8 mouse cellular contexts compared by ENCODE assay signal in genomic region chr7:35025409-35026275, GRCm38 (mm10). TPM values are rescaled to one million over a fixed set of nuclear protein-coding genes. Genes with fewer than 3 reads are reported as not detected.
DNase-seq lines count a peak whose midpoint lies in the region; ATAC-seq and TF ChIP-seq lines count a peak whose summit lies in the region.

No protein-coding gene starts in this region.

- DNase-seq in CD8-positive naive resting alpha-beta T cell, adult 2 months (ENCODE audit: low read depth in 2 of 2, low spot score in 2 of 2), result peak; percentile 48 to 58
- peak; percentile 82 for DNase-seq in brain, adult 2 months (ENCODE audit: low read depth, low spot score)
- peak; percentile 87 for DNase-seq in kidney, postnatal 4 days
- DNase-seq in neural tube, embryonic 11.5 days (ENCODE audit: low spot score), result peak; percentile 80

- peak; percentile 74 for ATAC-seq in erythroid progenitor cell, adult 5-6 weeks (replicated peaks; ENCODE audit: low FRiP score, poor library complexity, severe bottlenecking)
- peak; percentile 32; the same call in 1 of the 2 replicates for ATAC-seq in heart, embryonic 15.5 days (replicated peaks; ENCODE audit: insufficient number of reproducible peaks, insufficient read depth, low FRiP score, low read depth)
- ATAC-seq in liver, embryonic 15.5 days (ENCODE audit: insufficient read depth), result peak; percentile 32
- peak; percentile 41 for ATAC-seq in neural tube, embryonic 11.5 days (ENCODE audit: insufficient read depth, low FRiP score, low TSS enrichment)

- no peak overlapping the region for H3K9ac ChIP-seq in heart, embryonic 15.5 days
- H3K9ac ChIP-seq in liver, embryonic 15.5 days, result no peak overlapping the region
- H3K9ac ChIP-seq in neural tube, embryonic 11.5 days (ENCODE audit: low read length), result no peak overlapping the region

- TF ChIP-seq POLR2A in testis, adult 2 months (IDR thresholded peaks at IDR 0.05; ENCODE audit: control insufficient read depth, low read depth, low read length), result no peak

- H3K27me3 ChIP-seq in heart, embryonic 15.5 days, result no peaks in the 10 kb centered on the region
- H3K27me3 ChIP-seq in liver, embryonic 15.5 days, result no peaks in the 10 kb centered on the region
- no peaks in the 10 kb centered on the region for H3K27me3 ChIP-seq in neural tube, embryonic 11.5 days (ENCODE audit: control insufficient read depth, insufficient read depth, low read length)
- no peaks in the 10 kb centered on the region for H3K27me3 ChIP-seq in testis, adult 2 months (ENCODE audit: control insufficient read depth, insufficient read depth, low read length)

- H3K4me3 ChIP-seq in heart, embryonic 15.5 days, result no peak overlapping the region
- no peak overlapping the region for H3K4me3 ChIP-seq in liver, embryonic 15.5 days (replicated peaks)
- H3K4me3 ChIP-seq in neural tube, embryonic 11.5 days (ENCODE audit: low read depth, low read length), result no peak overlapping the region
- H3K4me3 ChIP-seq in testis, adult 2 months (ENCODE audit: control insufficient read depth, low read depth, low read length), result no peak overlapping the region

- no peak overlapping the region for H3K4me2 ChIP-seq in heart, embryonic 15.5 days
- no peak overlapping the region for H3K4me2 ChIP-seq in liver, embryonic 15.5 days
- H3K4me2 ChIP-seq in neural tube, embryonic 11.5 days (ENCODE audit: low read depth), result no peak overlapping the region

- no peaks in the 10 kb centered on the region for H3K9me3 ChIP-seq in heart, embryonic 15.5 days (replicated peaks)
- H3K9me3 ChIP-seq in liver, embryonic 15.5 days (replicated peaks), result no peaks in the 10 kb centered on the region
- H3K9me3 ChIP-seq in neural tube, embryonic 11.5 days (ENCODE audit: control insufficient read depth, low read length), result no peaks in the 10 kb centered on the region

- peak; percentile 84; the same call in 1 of the 2 replicates for TF ChIP-seq CTCF in testis, adult 2 months (IDR thresholded peaks at IDR 0.05; ENCODE audit: control insufficient read depth, insufficient read depth, insufficient replicate concordance, low read depth, low read length)

- peaks cover 9% of the 10 kb centered on the region; the same call in 1 of the 2 replicates for H3K4me1 ChIP-seq in heart, embryonic 15.5 days (replicated peaks)
- peaks cover 19% of the 10 kb centered on the region for H3K4me1 ChIP-seq in liver, embryonic 15.5 days (replicated peaks)
- H3K4me1 ChIP-seq in neural tube, embryonic 11.5 days (ENCODE audit: control insufficient read depth, insufficient read depth, low read length), result no peaks in the 10 kb centered on the region
- H3K4me1 ChIP-seq in testis, adult 2 months (ENCODE audit: control insufficient read depth, insufficient read depth, low read length), result no peaks in the 10 kb centered on the region; the same call in 1 of the 2 replicates

- no peaks in the 10 kb centered on the region for H3K36me3 ChIP-seq in heart, embryonic 15.5 days
- H3K36me3 ChIP-seq in liver, embryonic 15.5 days (replicated peaks), result no peaks in the 10 kb centered on the region
- no peaks in the 10 kb centered on the region for H3K36me3 ChIP-seq in neural tube, embryonic 11.5 days (ENCODE audit: control insufficient read depth, insufficient read depth, low read length)
- H3K36me3 ChIP-seq in testis, adult 2 months (ENCODE audit: control insufficient read depth, insufficient read depth, low read length), result no peaks in the 10 kb centered on the region

- H3K27ac ChIP-seq in heart, embryonic 15.5 days, result no peak overlapping the region
- H3K27ac ChIP-seq in liver, embryonic 15.5 days (replicated peaks), result no peak overlapping the region
- H3K27ac ChIP-seq in neural tube, embryonic 11.5 days (ENCODE audit: low read depth, low read length), result no peak overlapping the region
- no peak overlapping the region for H3K27ac ChIP-seq in testis, adult 2 months (ENCODE audit: control insufficient read depth, insufficient read depth, low read depth, low read length)

- WGBS in heart, embryonic 15.5 days, result 37% methylated on average over 5 of the region's 5 CpGs
- 42% methylated on average over 5 of the region's 5 CpGs for WGBS in liver, embryonic 15.5 days (ENCODE audit: insufficient replicate concordance)
- WGBS in neural tube, embryonic 11.5 days, result 42% methylated on average over 5 of the region's 5 CpGs

RNA-seq across cellular contexts. Expression of gene Cebpg, which starts 30.7 kb away (rescaled TPM):
- total RNA-seq in erythroid progenitor cell, adult 5-6 weeks (2015; ENCODE audit: low replicate concordance), result 41.1 and 56.6 TPM in 2 replicates
- total RNA-seq in erythroid progenitor cell, adult 5-6 weeks (2017; ENCODE audit: low replicate concordance), result 55.4 and 81.1 TPM in 2 replicates
- 18.0 and 22.1 TPM in 2 replicates for polyA plus RNA-seq in heart, embryonic 15.5 days (2015; fragmentation: Nextera tagmentation; extraction: Ambion mirVana)
- 20.2 and 22.1 TPM in 2 replicates for polyA plus RNA-seq in liver, embryonic 15.5 days (2015; fragmentation: Nextera tagmentation; extraction: Ambion mirVana)
- 34.8 and 37.5 TPM in 2 replicates for polyA plus RNA-seq in neural tube, embryonic 11.5 days (2014; fragmentation: Nextera tagmentation; extraction: Ambion mirVana)
- polyA plus RNA-seq in testis, adult 2 months (2012; rRNA removed), result 30.8 and 35.5 TPM in 2 replicates
